ENCODE assay signal across 14 mouse cellular contexts in the genomic region with DNA sequence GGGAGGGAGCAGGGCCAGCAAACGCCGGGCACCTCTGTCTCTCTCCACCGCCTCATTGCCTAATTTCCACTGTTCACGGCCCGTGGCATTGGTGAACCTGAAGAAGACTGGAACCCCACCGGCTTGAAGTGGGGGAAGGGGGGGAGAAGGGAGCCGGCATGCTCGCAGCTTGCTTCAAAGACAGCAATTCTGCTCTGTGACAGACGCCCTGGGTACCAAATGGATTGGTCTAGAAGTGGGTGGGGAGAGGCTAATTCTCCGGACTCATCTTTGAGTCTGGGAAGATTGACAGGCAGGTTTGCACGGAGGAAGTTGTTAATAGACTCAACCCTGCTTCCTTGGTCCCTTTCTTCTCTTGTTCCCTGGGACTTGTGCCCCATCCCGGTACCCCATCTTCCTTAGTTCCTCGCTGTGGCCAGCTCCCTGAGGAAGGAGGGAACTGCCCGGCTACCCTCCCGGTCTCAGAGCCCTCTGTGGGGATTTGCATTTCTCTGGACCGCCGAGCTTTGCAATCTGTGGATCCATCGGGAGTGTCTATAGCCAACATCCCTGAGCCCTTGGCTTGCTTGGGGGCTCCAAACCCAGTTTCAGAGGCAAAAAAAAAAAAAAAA. TPM values are rescaled to one million over a fixed set of nuclear protein-coding genes. Genes with fewer than 3 reads are reported as not detected.
DNase-seq lines count a peak whose midpoint lies in the region; ATAC-seq and TF ChIP-seq lines count a peak whose summit lies in the region.
"Had no signal": no experiment of that assay in that cellular context is flagged by ENCODE, and none has a peak within 500 bp of the region (broad histone marks: within the 10 kb centered on the region; RNA-seq: fewer than 3 reads in every experiment).

No protein-coding gene starts in this region.

- ATAC-seq in forebrain, embryonic 11.5 days (replicated peaks; ENCODE audit: low FRiP score) = no peak
- ATAC-seq in hindbrain, postnatal 0 days = no peak
- no peak for ATAC-seq in neural tube, embryonic 11.5 days (ENCODE audit: insufficient read depth, low FRiP score, low TSS enrichment)
- ATAC-seq: intestine, postnatal 0 days; lung, postnatal 0 days had no signal

- peak overlapping the region; percentile 26 for H3K4me3 ChIP-seq in forebrain, embryonic 11.5 days (ENCODE audit: low read depth, low read length)
- peak overlapping the region; percentile 46 for H3K4me3 ChIP-seq in hindbrain, postnatal 0 days (ENCODE audit: low read length)
- peak overlapping the region; percentile 40 for H3K4me3 ChIP-seq in neural tube, embryonic 11.5 days (ENCODE audit: low read depth, low read length)

- H3K9ac ChIP-seq in forebrain, embryonic 11.5 days (ENCODE audit: low read length) = peak overlapping the region; percentile 63; the same call in 1 of the 2 replicates
- H3K9ac ChIP-seq in hindbrain, postnatal 0 days (replicated peaks; ENCODE audit: low read length) = peak overlapping the region; percentile 49
- peak overlapping the region; percentile 67 for H3K9ac ChIP-seq in neural tube, embryonic 11.5 days (ENCODE audit: low read length)
- H3K9ac ChIP-seq: limb, embryonic 15.5 days; stomach, embryonic 15.5 days had no signal

- TF ChIP-seq CTCF in hindbrain, postnatal 0 days (IDR thresholded peaks at IDR 0.05; ENCODE audit: low read depth) = no peak

- H3K4me2 ChIP-seq in forebrain, embryonic 11.5 days (ENCODE audit: low read depth, low read length, severe bottlenecking) = peak overlapping the region; percentile 77
- peak overlapping the region; percentile 61 for H3K4me2 ChIP-seq in hindbrain, postnatal 0 days (ENCODE audit: low read depth, low read length)
- peak overlapping the region; percentile 52 for H3K4me2 ChIP-seq in neural tube, embryonic 11.5 days (ENCODE audit: low read depth)

- peak; percentile 68 for DNase-seq in ZHBTc4 (ENCODE audit: low read depth, low spot score)
- peak; percentile 72 for DNase-seq in forebrain, embryonic 11.5 days (ENCODE audit: low spot score)
- no peak for DNase-seq in hindbrain, postnatal 0 days (ENCODE audit: low spot score)
- peak; percentile 51 for DNase-seq in neural tube, embryonic 11.5 days (ENCODE audit: low spot score)
- DNase-seq in urinary bladder, postnatal 25 days (ENCODE audit: low spot score) = no peak
- no peak for DNase-seq in heart, postnatal 10 days
- DNase-seq in adrenal gland, adult 2 months = no peak
- DNase-seq: heart, adult 2 months had no signal

- H3K27ac ChIP-seq in forebrain, embryonic 11.5 days (ENCODE audit: low read depth, low read length) = peak overlapping the region; percentile 84
- H3K27ac ChIP-seq in hindbrain, postnatal 0 days = peak overlapping the region; percentile 77
- peak overlapping the region; percentile 57 for H3K27ac ChIP-seq in neural tube, embryonic 11.5 days (ENCODE audit: low read depth, low read length)
- H3K27ac ChIP-seq: heart, adult 2 months; limb, embryonic 15.5 days; stomach, embryonic 15.5 days had no signal

- H3K36me3 ChIP-seq in forebrain, embryonic 11.5 days (ENCODE audit: control insufficient read depth, insufficient read depth, low read length) = no peaks in the 10 kb centered on the region
- H3K36me3 ChIP-seq in hindbrain, postnatal 0 days (ENCODE audit: insufficient read depth, low read length) = no peaks in the 10 kb centered on the region
- no peaks in the 10 kb centered on the region for H3K36me3 ChIP-seq in neural tube, embryonic 11.5 days (ENCODE audit: control insufficient read depth, insufficient read depth, low read length)
- H3K36me3 ChIP-seq: G1E; limb, embryonic 15.5 days; stomach, embryonic 15.5 days had no signal

- WGBS in forebrain, embryonic 11.5 days = under 1% methylated on average over 18 of the region's 18 CpGs
- under 1% methylated on average over 18 of the region's 18 CpGs for WGBS in hindbrain, postnatal 0 days
- under 1% methylated on average over 18 of the region's 18 CpGs for WGBS in neural tube, embryonic 11.5 days

- H3K27me3 ChIP-seq in forebrain, embryonic 11.5 days (ENCODE audit: control insufficient read depth, insufficient read depth, low read length) = peaks cover 66% of the 10 kb centered on the region
- H3K27me3 ChIP-seq in hindbrain, postnatal 0 days (ENCODE audit: insufficient read depth, low read length) = peaks cover 49% of the 10 kb centered on the region
- peaks cover 84% of the 10 kb centered on the region for H3K27me3 ChIP-seq in neural tube, embryonic 11.5 days (ENCODE audit: control insufficient read depth, insufficient read depth, low read length)

- H3K9me3 ChIP-seq in forebrain, embryonic 11.5 days (ENCODE audit: control insufficient read depth, low read length) = no peaks in the 10 kb centered on the region
- no peaks in the 10 kb centered on the region for H3K9me3 ChIP-seq in hindbrain, postnatal 0 days (ENCODE audit: low read length)
- H3K9me3 ChIP-seq in neural tube, embryonic 11.5 days (ENCODE audit: control insufficient read depth, low read length) = no peaks in the 10 kb centered on the region
- H3K9me3 ChIP-seq: limb, embryonic 15.5 days; stomach, embryonic 15.5 days had no signal

- intact Hi-C loops in heart, postnatal 10 days (cut with DNase I) = no loop called here

- H3K4me1 ChIP-seq in forebrain, embryonic 11.5 days (replicated peaks; ENCODE audit: control insufficient read depth, insufficient read depth, low read length) = peaks cover 29% of the 10 kb centered on the region
- H3K4me1 ChIP-seq in hindbrain, postnatal 0 days (ENCODE audit: insufficient read depth, low read length) = peaks cover 5% of the 10 kb centered on the region; the same call in 1 of the 2 replicates
- H3K4me1 ChIP-seq in neural tube, embryonic 11.5 days (ENCODE audit: control insufficient read depth, insufficient read depth, low read length) = peaks cover 16% of the 10 kb centered on the region

RNA-seq across cellular contexts. Expression of a gene that starts 5.5 kb away (rescaled TPM):
- polyA plus RNA-seq in forebrain, embryonic 11.5 days (2014; fragmentation: Nextera tagmentation; extraction: Ambion mirVana) = 22.7 and 25.2 TPM in 2 replicates
- total RNA-seq in hindbrain, postnatal 0 days (2014; rRNA removed) = 26.2 and 31.0 TPM in 2 replicates
- 14.0 and 15.2 TPM in 2 replicates for polyA plus RNA-seq in hindbrain, postnatal 0 days (2015; fragmentation: Nextera tagmentation; extraction: Ambion mirVana)
- 29.9 and 31.2 TPM in 2 replicates for polyA plus RNA-seq in neural tube, embryonic 11.5 days (2014; fragmentation: Nextera tagmentation; extraction: Ambion mirVana)
- total RNA-seq in heart, postnatal 10 days (2021) = not detected
- total RNA-seq in adrenal gland, adult 2 months (2021) = not detected
- polyA plus RNA-seq in adrenal gland, adult 2 months (2012; rRNA removed) = not detected in 2 replicates
- total RNA-seq: heart, adult 2 months had no signal
- polyA plus RNA-seq: cortical plate, adult 2 months; G1E; heart, adult 2 months; limb, embryonic 15.5 days; lung, postnatal 0 days had no signal

RNA-seq across cellular contexts. Expression of a gene that starts 35.6 kb away (rescaled TPM):
- polyA plus RNA-seq in forebrain, embryonic 11.5 days (2014; fragmentation: Nextera tagmentation; extraction: Ambion mirVana) = 4.5 and 6.0 TPM in 2 replicates
- 4.6 and 6.0 TPM in 2 replicates for total RNA-seq in hindbrain, postnatal 0 days (2014; rRNA removed)
- polyA plus RNA-seq in hindbrain, postnatal 0 days (2015; fragmentation: Nextera tagmentation; extraction: Ambion mirVana) = 7.8 and 8.1 TPM in 2 replicates
- 5.3 and 5.9 TPM in 2 replicates for polyA plus RNA-seq in neural tube, embryonic 11.5 days (2014; fragmentation: Nextera tagmentation; extraction: Ambion mirVana)
- total RNA-seq in heart, postnatal 10 days (2021) = 10 to 100 TPM in 1 of 2 experiments, 1 to 10 TPM in 1; 9.1 to 11.2 TPM
- total RNA-seq in adrenal gland, adult 2 months (2021) = 10 to 100 TPM; 46.3 to 71.9 TPM
- 114 and 115 TPM in 2 replicates for polyA plus RNA-seq in adrenal gland, adult 2 months (2012; rRNA removed)

RNA-seq across cellular contexts. Expression of a gene that starts 39.3 kb away (rescaled TPM):
- not detected in 2 replicates for polyA plus RNA-seq in forebrain, embryonic 11.5 days (2014; fragmentation: Nextera tagmentation; extraction: Ambion mirVana)
- 0.50 TPM in 1 of 2 replicates, not detected in the other for total RNA-seq in hindbrain, postnatal 0 days (2014; rRNA removed)
- polyA plus RNA-seq in hindbrain, postnatal 0 days (2015; fragmentation: Nextera tagmentation; extraction: Ambion mirVana) = 0.20 and 0.59 TPM in 2 replicates
- polyA plus RNA-seq in neural tube, embryonic 11.5 days (2014; fragmentation: Nextera tagmentation; extraction: Ambion mirVana) = not detected in 2 replicates
- not detected for total RNA-seq in heart, postnatal 10 days (2021)
- total RNA-seq in adrenal gland, adult 2 months (2021) = under 1 TPM in 1 of 2 experiments, not detected in 1; 0.55 TPM
- polyA plus RNA-seq in adrenal gland, adult 2 months (2012; rRNA removed) = 1.2 TPM in 1 of 2 replicates, not detected in the other
- total RNA-seq: G1E had no signal
- polyA plus RNA-seq: G1E; intestine, postnatal 0 days; lung, postnatal 0 days had no signal

Comparison
In these comparisons a context has a peak if more than half of its experiments do, and no peak if none do; other contexts are left out.
1. DNase-seq: peak in ZHBTc4 (single experiment), forebrain, embryonic 11.5 days (single experiment) and neural tube, embryonic 11.5 days (single experiment); none in hindbrain, postnatal 0 days (single experiment), urinary bladder, postnatal 25 days (single experiment), heart, postnatal 10 days (0 of 2) and adrenal gland, adult 2 months (single experiment).
2. RNA of a gene that starts 5.5 kb away (polyA plus RNA-seq): 29.9 to 31.2 TPM in neural tube, embryonic 11.5 days, 22.7 to 25.2 TPM in forebrain, embryonic 11.5 days and 14.0 to 15.2 TPM in hindbrain, postnatal 0 days; not detected in adrenal gland, adult 2 months; every median in the first group is over 10 times any median in the second.
3. RNA of a gene that starts 35.6 kb away (polyA plus RNA-seq): 114 to 115 TPM in adrenal gland, adult 2 months; 7.8 to 8.1 TPM in hindbrain, postnatal 0 days, 5.3 to 5.9 TPM in neural tube, embryonic 11.5 days and 4.5 to 6.0 TPM in forebrain, embryonic 11.5 days; every median in the first group is over 10 times any median in the second.
4. Peak in every context shown above with its lines, with median percentiles within 50 percentile points of each other: H3K27ac ChIP-seq, H3K4me2 ChIP-seq, H3K4me3 ChIP-seq and H3K9ac ChIP-seq.